ENCODE assay signal across 8 mouse cellular contexts in the genomic region with DNA sequence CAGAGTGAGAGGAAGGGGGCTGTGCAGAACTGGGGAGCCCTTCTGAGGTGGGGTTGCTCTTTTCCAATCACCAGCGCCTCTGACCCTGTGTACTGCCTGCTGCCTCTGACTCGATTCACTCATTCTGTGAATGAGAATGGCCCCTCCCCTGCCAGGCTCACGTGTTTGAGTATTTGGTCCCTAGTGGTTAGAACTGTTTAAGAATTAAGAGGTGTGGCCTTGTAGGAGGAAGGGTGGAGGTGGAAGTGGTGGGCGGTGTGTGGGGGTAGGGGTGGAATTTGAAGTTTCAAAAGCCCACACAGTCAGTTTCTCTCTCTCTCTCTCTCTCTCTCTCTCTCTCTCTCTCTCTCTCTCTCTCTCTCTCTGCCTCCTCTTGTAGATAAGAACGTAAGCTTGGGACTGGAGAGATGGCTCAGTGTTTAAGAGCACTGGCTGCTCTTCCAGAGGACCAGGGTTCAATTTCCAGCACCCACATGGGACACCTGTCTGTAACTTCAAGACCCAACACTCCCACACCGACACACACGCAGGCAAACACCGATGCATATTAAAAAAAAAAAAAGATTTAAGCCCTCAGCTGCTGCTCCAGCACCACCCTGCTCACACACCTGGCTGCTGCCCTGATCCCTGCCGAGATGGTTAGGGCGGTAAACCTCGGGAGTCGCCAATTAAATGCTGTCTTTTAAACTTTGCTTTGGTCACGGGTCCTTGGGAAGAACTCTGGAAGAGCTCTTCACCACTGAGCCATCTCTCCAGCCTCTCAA. TPM values are rescaled to one million over a fixed set of nuclear protein-coding genes. Genes with fewer than 3 reads are reported as not detected.
A peak's percentile ranks its signal among the peaks of the same experiment; 100 is the strongest.
DNase-seq lines count a peak whose midpoint lies in the region; ATAC-seq and TF ChIP-seq lines count a peak whose summit lies in the region.

No protein-coding gene starts in this region.

- peak; percentile 13 for DNase-seq in neural tube, embryonic 10.5 days (ENCODE audit: extremely low spot score, low spot score)
- DNase-seq in embryonic facial prominence, embryonic 11.5 days (ENCODE audit: low spot score), result peak; percentile 74
- peak; percentile 45 for DNase-seq in limb, embryonic 14.5 days (ENCODE audit: low spot score)
- DNase-seq in layer of hippocampus, postnatal 25 days (ENCODE audit: extremely low spot score in 1 of 2, low spot score in 1 of 2), result no peak
- no peak for DNase-seq in layer of hippocampus, adult 2 months (ENCODE audit: low spot score in 2 of 2)
- no peak for DNase-seq in left cerebral cortex, adult 8-10 months (ENCODE audit: low spot score in 2 of 2)

- no peak overlapping the region for H3K4me3 ChIP-seq in neural tube, embryonic 15.5 days (replicated peaks)
- no peak overlapping the region for H3K4me3 ChIP-seq in embryonic facial prominence, embryonic 11.5 days (ENCODE audit: low read depth, low read length)
- no peak overlapping the region for H3K4me3 ChIP-seq in limb, embryonic 14.5 days (replicated peaks; ENCODE audit: low read length)
- H3K4me3 ChIP-seq in layer of hippocampus, adult 2 months, result no peak overlapping the region

- peaks cover 4% of the 10 kb centered on the region; the same call in 1 of the 2 replicates for H3K27me3 ChIP-seq in neural tube, embryonic 15.5 days (replicated peaks)
- no peaks in the 10 kb centered on the region for H3K27me3 ChIP-seq in embryonic facial prominence, embryonic 11.5 days (ENCODE audit: control insufficient read depth, insufficient read depth, low read length)
- no peaks in the 10 kb centered on the region for H3K27me3 ChIP-seq in limb, embryonic 14.5 days (ENCODE audit: control insufficient read depth, insufficient read depth, low read length)

- no peak overlapping the region for H3K9ac ChIP-seq in neural tube, embryonic 15.5 days (replicated peaks)
- H3K9ac ChIP-seq in embryonic facial prominence, embryonic 11.5 days (replicated peaks; ENCODE audit: low read length), result no peak overlapping the region
- no peak overlapping the region for H3K9ac ChIP-seq in limb, embryonic 14.5 days (ENCODE audit: low read depth, low read length, severe bottlenecking)

- H3K27ac ChIP-seq in neural tube, embryonic 15.5 days (replicated peaks), result no peak overlapping the region
- H3K27ac ChIP-seq in embryonic facial prominence, embryonic 11.5 days (replicated peaks; ENCODE audit: low read depth, low read length), result no peak overlapping the region
- H3K27ac ChIP-seq in limb, embryonic 14.5 days (replicated peaks; ENCODE audit: low read depth, low read length), result no peak overlapping the region
- H3K27ac ChIP-seq in layer of hippocampus, adult 2 months, result no peak overlapping the region

- no peak for ATAC-seq in neural tube, embryonic 15.5 days (ENCODE audit: low FRiP score)
- ATAC-seq in embryonic facial prominence, embryonic 11.5 days (replicated peaks; ENCODE audit: insufficient number of reproducible peaks, low FRiP score, low TSS enrichment, low read depth), result no peak; the same call in 1 of the 2 replicates
- ATAC-seq in limb, embryonic 14.5 days (ENCODE audit: low FRiP score, low read depth), result no peak
- ATAC-seq in neutrophil, adult 5-6 weeks (ENCODE audit: extremely low read depth, insufficient number of reproducible peaks, low FRiP score, poor library complexity, severe bottlenecking), result peak; percentile 83

- TF ChIP-seq CTCF in layer of hippocampus, adult 2 months (conservative IDR thresholded peaks at IDR 0.05), result no peak

- H3K4me1 ChIP-seq in neural tube, embryonic 15.5 days, result no peaks in the 10 kb centered on the region
- H3K4me1 ChIP-seq in embryonic facial prominence, embryonic 11.5 days (ENCODE audit: control insufficient read depth, insufficient read depth, low read length), result no peaks in the 10 kb centered on the region
- H3K4me1 ChIP-seq in limb, embryonic 14.5 days (ENCODE audit: control insufficient read depth, insufficient read depth, low read length), result peaks cover 5% of the 10 kb centered on the region; the same call in 1 of the 2 replicates

- no peaks in the 10 kb centered on the region for H3K36me3 ChIP-seq in neural tube, embryonic 15.5 days
- H3K36me3 ChIP-seq in embryonic facial prominence, embryonic 11.5 days (replicated peaks; ENCODE audit: control insufficient read depth, insufficient read depth, low read depth, low read length), result no peaks in the 10 kb centered on the region
- no peaks in the 10 kb centered on the region for H3K36me3 ChIP-seq in limb, embryonic 14.5 days (ENCODE audit: control insufficient read depth, insufficient read depth, low read length)

- WGBS in neural tube, embryonic 15.5 days, result 17% methylated on average over 13 of the region's 13 CpGs
- 19% methylated on average over 13 of the region's 13 CpGs for WGBS in embryonic facial prominence, embryonic 11.5 days
- 10% methylated on average over 13 of the region's 13 CpGs for WGBS in limb, embryonic 14.5 days

- no peaks in the 10 kb centered on the region for H3K9me3 ChIP-seq in neural tube, embryonic 15.5 days (replicated peaks)
- H3K9me3 ChIP-seq in embryonic facial prominence, embryonic 11.5 days (replicated peaks; ENCODE audit: control insufficient read depth, low read length), result no peaks in the 10 kb centered on the region
- no peaks in the 10 kb centered on the region for H3K9me3 ChIP-seq in limb, embryonic 14.5 days (ENCODE audit: control insufficient read depth, low read length)

- H3K4me2 ChIP-seq in neural tube, embryonic 15.5 days, result no peak overlapping the region
- no peak overlapping the region for H3K4me2 ChIP-seq in embryonic facial prominence, embryonic 11.5 days (ENCODE audit: low read depth, low read length)
- no peak overlapping the region; the same call in 1 of the 2 replicates for H3K4me2 ChIP-seq in limb, embryonic 14.5 days (replicated peaks; ENCODE audit: low read depth, low read length, severe bottlenecking)

- TF ChIP-seq POLR2A in limb, embryonic 14.5 days (IDR thresholded peaks at IDR 0.05; ENCODE audit: borderline replicate concordance, extremely low read depth, insufficient read depth, insufficient read length), result no peak

RNA-seq across cellular contexts. Expression of a gene that starts 35.4 kb away (rescaled TPM):
- polyA plus RNA-seq in neural tube, embryonic 15.5 days (2015; fragmentation: Nextera tagmentation; extraction: Ambion mirVana), result 0.09 and 0.10 TPM in 2 replicates
- not detected in 2 replicates for polyA plus RNA-seq in embryonic facial prominence, embryonic 11.5 days (2014; fragmentation: Nextera tagmentation; extraction: Ambion mirVana)
- 0.04 TPM in 1 of 2 replicates, not detected in the other for polyA plus RNA-seq in limb, embryonic 14.5 days (2012; rRNA removed)
- not detected in 2 replicates for polyA plus RNA-seq in limb, embryonic 14.5 days (2014; fragmentation: Nextera tagmentation; extraction: Ambion mirVana)
- total RNA-seq in neutrophil, adult 5-6 weeks (2017), result not detected in 2 replicates
- not detected for total RNA-seq in layer of hippocampus, postnatal 25 days (2021)
- not detected for total RNA-seq in layer of hippocampus, adult 2 months (2021)
- under 1 TPM in 1 of 4 experiments, not detected in 3; 0.21 TPM for total RNA-seq in left cerebral cortex, adult 8-10 months (2022)

Comparison
In these comparisons a context has a peak if more than half of its experiments do, and no peak if none do; other contexts are left out.
1. DNase-seq: peak in neural tube, embryonic 10.5 days (single experiment), embryonic facial prominence, embryonic 11.5 days (single experiment) and limb, embryonic 14.5 days (single experiment); none in layer of hippocampus, postnatal 25 days (0 of 2), layer of hippocampus, adult 2 months (0 of 2) and left cerebral cortex, adult 8-10 months (0 of 2).